Mouse (Mus musculus) liver, embryonic 16.5 days (tissue): ENCODE measurements at regions not wholly inside any gene's neighbourhood (a gene's known extent, or its start where the extent isn't known, plus 50 kb on each side); places are given as distances from the start of the nearest gene placed in this dataset.

Source experiments
- ATAC-seq: fragments of 200-750 bp; cut with Nextera tagmentation; 2 replicates; pipeline ENCODE4 v1.8.0; 2017; ENCODE audit warnings: low read depth, mild to moderate bottlenecking, moderate number of reproducible peaks, moderate library complexity
- H3K27ac ChIP-seq: fragments of 300-500 bp; sonication (generic); 2 replicates; pipeline ENCODE4 v1.5.1; 2014; ENCODE audit warnings: mild to moderate bottlenecking, low read length
- H3K27me3 ChIP-seq: fragments of 300-500 bp; sonication (generic); 2 replicates; pipeline ENCODE4 v1.6.1; 2014; ENCODE audit warnings: low read depth, low read length, mixed read lengths; ENCODE audit not compliant: control insufficient read depth, insufficient read depth
- H3K36me3 ChIP-seq: fragments of 300-500 bp; sonication (generic); 2 replicates; pipeline ENCODE4 v1.6.1; 2014; ENCODE audit warnings: mild to moderate bottlenecking; ENCODE audit not compliant: control insufficient read depth, insufficient read depth
- H3K4me1 ChIP-seq: fragments of 300-500 bp; sonication (generic); 2 replicates; pipeline ENCODE4 v1.6.1; 2014; ENCODE audit warnings: low read depth, low read length, mixed read lengths; ENCODE audit not compliant: control insufficient read depth
- H3K4me2 ChIP-seq: fragments of 300-500 bp; sonication (generic); 2 replicates; pipeline ENCODE4 v1.6.1; 2014; ENCODE audit warnings: low read depth, low read length, mixed read lengths
- H3K4me3 ChIP-seq: fragments of 300-500 bp; sonication (generic); 2 replicates; pipeline ENCODE4 v1.5.1; 2014; ENCODE audit warnings: low read depth, mild to moderate bottlenecking, low read length
- H3K9ac ChIP-seq: fragments of 300-500 bp; sonication (generic); 2 replicates; pipeline ENCODE4 v1.6.1; 2014; ENCODE audit warnings: low read depth, low read length
- H3K9me3 ChIP-seq: fragments of 300-500 bp; sonication (generic); replicated peaks from 2 replicates; pipeline ENCODE4 v1.6.1; 2016; ENCODE audit warnings: low read length; ENCODE audit not compliant: control insufficient read depth
- WGBS: fragments of 180-500 bp; shearing (Covaris S2); extraction: QIAGEN DNeasy Blood & Tissue Kit; methylation state at CpG from one replicate; pipeline ENCODE4 v1.1.7; 2014; ENCODE audit not compliant: insufficient replicate concordance; 5-methylcytosine and 5-hydroxymethylcytosine counted together

DNA sequence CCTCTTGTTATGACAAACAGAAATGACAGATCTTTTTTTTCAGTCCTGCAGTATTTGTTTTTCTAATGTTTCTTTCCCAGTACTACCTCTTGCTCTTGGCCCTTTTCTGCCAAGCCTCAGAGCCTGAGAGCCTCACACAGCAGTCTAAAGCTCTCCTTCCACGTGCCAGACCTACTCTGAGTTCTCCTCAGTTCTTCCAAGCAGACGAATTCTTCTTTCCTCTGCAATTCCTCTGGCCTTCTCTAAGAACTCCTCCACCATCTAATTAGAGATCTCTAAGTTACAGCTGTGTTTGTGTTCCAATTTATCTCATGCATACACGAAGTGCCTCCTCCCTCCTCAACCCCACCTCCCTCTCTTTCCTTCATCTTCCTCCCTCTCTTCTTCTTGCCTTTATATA lies 362.4 kb upstream of the Vrk2 start:
- no peaks in the 10 kb centered on the region for H3K9me3 ChIP-seq
- H3K4me1 ChIP-seq: no peaks in the 10 kb centered on the region
- ATAC-seq: no peak
- no peak overlapping the region for H3K27ac ChIP-seq
- no peak overlapping the region for H3K4me3 ChIP-seq
- no peaks in the 10 kb centered on the region for H3K27me3 ChIP-seq
- 35% methylated on average over 3 of the region's 3 CpGs for WGBS
- H3K36me3 ChIP-seq: no peaks in the 10 kb centered on the region
- H3K9ac ChIP-seq: no peak overlapping the region
- H3K4me2 ChIP-seq: no peak overlapping the region

- no peak overlapping the region for H3K27ac ChIP-seq
- no peak overlapping the region for H3K4me3 ChIP-seq
- H3K36me3 ChIP-seq: no peaks in the 10 kb centered on the region
- no peak overlapping the region for H3K4me2 ChIP-seq
- no peaks in the 10 kb centered on the region for H3K9me3 ChIP-seq
- 23% methylated on average over 3 of the region's 3 CpGs for WGBS
- H3K4me1 ChIP-seq: no peaks in the 10 kb centered on the region
- H3K27me3 ChIP-seq: no peaks in the 10 kb centered on the region
- H3K9ac ChIP-seq: no peak overlapping the region
- ATAC-seq: no peak
Observed at GRCm38 (mm10) chr11:26931766-26932165, 338.0 kb upstream of the Vrk2 start.

DNA sequence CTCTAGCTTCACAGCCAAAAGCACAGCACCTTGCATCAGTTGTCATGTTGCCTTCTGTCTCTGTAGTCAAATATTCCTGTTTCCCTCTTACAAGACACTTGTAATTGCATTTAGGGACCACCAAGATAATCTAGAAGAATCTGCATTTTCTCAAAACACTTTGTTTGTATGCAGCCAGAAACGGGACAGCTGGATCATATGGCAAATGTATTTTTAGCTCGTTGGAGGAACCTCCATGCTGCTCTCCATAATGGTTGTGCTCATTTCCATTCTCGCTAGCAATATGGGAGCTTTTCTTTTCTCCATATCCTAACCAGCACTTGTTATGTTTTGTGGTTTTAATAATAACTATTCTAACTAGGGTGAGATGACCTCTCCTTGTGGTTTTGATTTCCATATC lies 313.3 kb upstream of the Vrk2 start:
- Histone ChIP-seq H3K4me2 (no peak overlapping the region), H3K27me3 (no peaks in the 10 kb centered on the region), H3K4me3 (no peak overlapping the region), H3K9me3 (no peaks in the 10 kb centered on the region), H3K4me1 (no peaks in the 10 kb centered on the region), H3K27ac (no peak overlapping the region), H3K9ac (no peak overlapping the region), H3K36me3 (no peaks in the 10 kb centered on the region)
- WGBS: 44% methylated on average over 3 of the region's 3 CpGs
- no peak for ATAC-seq

DNA sequence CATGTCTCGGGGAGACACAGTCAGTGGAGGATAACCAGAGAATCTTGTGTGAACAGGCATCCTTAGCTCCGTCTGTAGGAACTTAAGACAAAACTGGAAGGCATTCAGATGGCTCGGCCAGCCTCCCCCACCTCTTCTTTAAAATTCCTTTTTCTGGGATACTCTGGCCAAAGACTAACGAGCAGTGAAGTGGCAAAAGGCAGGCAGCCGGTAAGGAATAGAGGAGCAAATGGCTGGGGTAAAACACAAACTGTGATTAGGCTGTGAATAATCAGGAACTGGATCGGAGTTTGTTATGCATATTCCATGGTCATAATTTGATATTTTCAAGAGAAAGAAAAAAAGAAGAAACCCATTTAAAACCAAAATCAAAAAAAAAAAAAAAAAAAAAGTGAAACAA lies 287.8 kb upstream of the Vrk2 start:
- Histone ChIP-seq H3K4me3 (no peak overlapping the region), H3K36me3 (no peaks in the 10 kb centered on the region), H3K27ac (no peak overlapping the region), H3K9me3 (no peaks in the 10 kb centered on the region), H3K4me1 (no peaks in the 10 kb centered on the region), H3K9ac (no peak overlapping the region), H3K4me2 (no peak overlapping the region), H3K27me3 (no peaks in the 10 kb centered on the region)
- ATAC-seq: no peak
- 38% methylated on average over 6 of the region's 6 CpGs for WGBS
